Mouse (Mus musculus) gastrocnemius, adult 18-20 months (tissue): Measurements from ENCODE around the gene Kcnj1. TPM values are rescaled to one million over a fixed set of nuclear protein-coding genes. Genes with fewer than 3 reads are reported as not detected.

Source experiments
- DNase-seq: peaks from one replicate; pipeline ENCODE4 v3.0.0; 2021; ENCODE audit warnings: low spot score
- total RNA-seq, 2 experiments: library from RNA; stranded (reverse); gene quantifications; 2 replicates each; pipeline ENCODE4 v1.2.3; 2021

Kcnj1 gene
- total RNA-seq, 2 experiments from 2014 or later: not detected

- peak; percentile 15 for DNase-seq
These were observed 73.5 kb downstream of the Kcnj1 start for GRCm38 (mm10) chr9:32445789-32446188.

GRCm38 (mm10) chr9:32448766-32449165 is 76.5 kb downstream of the Kcnj1 start:
- no peak for DNase-seq

Other genes starting within 250 kb of the Kcnj1 start
- not detected for gene Kcnj5, start 28.1 kb upstream of the Kcnj1 start, total RNA-seq
- 1 to 10 TPM; 5.3 to 7.2 TPM for gene Fli1, start 170.4 kb downstream of the Kcnj1 start, total RNA-seq